Mouse (Mus musculus): Measurements from ENCODE around the gene Wfdc3.

Wfdc3 gene

DNA sequence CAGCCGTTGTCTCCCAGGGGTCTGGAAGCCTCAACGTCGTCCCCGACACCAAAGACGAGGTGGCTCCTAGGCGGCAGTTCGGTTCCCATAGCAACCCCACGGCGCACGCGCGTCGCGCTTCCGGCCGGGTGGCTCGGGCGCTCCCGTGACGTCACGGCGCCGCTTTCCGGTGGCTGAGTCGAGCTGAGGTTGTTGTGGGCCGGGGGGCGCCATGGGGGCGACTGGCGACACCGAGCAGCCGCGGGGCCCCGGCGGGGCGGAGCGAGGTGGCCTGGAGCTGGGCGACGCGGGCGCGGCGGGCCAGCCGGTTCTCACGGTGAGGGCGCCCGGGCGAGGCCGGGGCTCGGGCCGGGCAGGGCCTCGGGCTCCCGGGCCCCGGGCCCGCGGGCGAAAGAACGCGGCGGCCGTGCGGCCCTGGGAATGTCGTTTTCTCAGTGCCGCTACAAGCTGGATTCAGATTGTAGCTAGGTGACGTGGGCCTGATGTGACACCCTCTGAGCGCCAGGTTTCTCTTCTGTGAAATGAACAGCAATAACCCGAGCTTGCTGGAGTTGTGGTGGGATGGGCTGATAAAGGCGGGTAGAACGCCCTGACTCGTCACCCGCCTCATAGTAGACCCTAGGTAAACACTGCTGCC is at the start of gene Wfdc3, which contains the start of gene Dnttip1:
TSS of gene Wfdc3 (minus strand) at position 89 of the 637 bp plus-strand sequence.
TSS of gene Dnttip1 (plus strand) at position 141 of the 637 bp plus-strand sequence.
- POLR2A ChIA-PET = interaction anchor here (0.5 to 2.5 kb wide), 21 partner anchors 9 to 303 kb away, joined by 3 to 11 read pairs (median 4); partner anchors contain the start of genes Ube2c (in 2 of the 4), Acot8 (in 1 of the 4), Zswim1 (in 1 of the 4) and Zswim3 (in 1 of the 4)
- CTCF ChIA-PET = interaction anchor here (0.6 to 1.2 kb wide), 6 partner anchors 9 to 120 kb away, joined by 3 to 4 read pairs (median 4); no protein-coding TSS in a partner anchor

DNA sequence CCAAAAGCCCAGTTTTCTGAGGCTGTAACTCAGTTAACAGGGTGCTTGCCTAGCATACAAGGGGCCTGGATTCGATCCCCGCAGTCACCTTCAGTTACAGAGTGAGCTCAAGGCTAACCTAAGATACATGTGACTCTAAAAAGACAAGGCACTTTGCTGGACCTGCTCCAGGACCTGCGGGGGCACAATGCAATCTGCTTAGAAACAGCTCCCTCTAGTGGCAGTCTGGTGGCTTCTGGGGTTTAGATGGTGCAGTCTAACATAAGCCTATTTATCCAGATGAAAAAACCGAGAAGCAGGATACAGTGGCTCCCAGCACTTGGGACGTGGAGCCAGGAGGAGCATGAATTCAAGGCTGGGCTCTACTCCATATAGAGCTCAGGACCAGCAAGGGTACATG is 48.6 kb upstream of the Wfdc3 start:
- CTCF ChIA-PET = interaction anchor here (0.5 to 6.8 kb wide), 101 partner anchors 9 to 1599 kb away, joined by 3 to 91 read pairs (median 5); partner anchors contain the start of genes Acot8 (in 4 of the 4), Snx21 (in 4 of the 4), Zswim3 (in 4 of the 4) and Ctsa (in 3 of the 4)
- POLR2A ChIA-PET = interaction anchor here (0.6 to 24.1 kb wide), 64 partner anchors 9 to 271 kb away, joined by 3 to 694 read pairs (median 5); partner anchors contain the start of genes Acot8 (in 4 of the 4), Zswim3 (in 4 of the 4), Snx21 (in 3 of the 4) and Ube2c (in 3 of the 4)

DNA sequence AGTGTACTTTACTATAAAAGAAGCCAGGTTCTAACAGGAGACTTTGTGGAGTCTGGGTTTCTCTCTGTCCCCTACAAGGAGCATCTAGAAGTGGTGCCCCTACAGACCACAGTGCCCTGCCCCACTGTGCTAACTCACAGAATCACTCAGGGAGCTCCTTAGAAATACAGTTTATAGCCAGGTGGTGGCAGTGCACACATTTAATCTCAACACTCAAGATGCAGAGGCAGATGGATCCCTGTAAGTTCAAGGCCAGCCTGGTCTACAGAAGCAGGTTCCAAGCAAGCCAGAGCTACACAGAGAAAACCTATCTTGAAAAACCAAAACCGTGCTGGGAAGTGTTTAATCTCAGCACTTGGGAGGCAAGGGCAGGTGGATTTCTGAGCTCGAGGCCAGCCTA is 48.0 kb upstream of the Wfdc3 start:
- POLR2A ChIA-PET = interaction anchor here (0.5 to 24.1 kb wide), 70 partner anchors 8 to 1729 kb away, joined by 3 to 694 read pairs (median 5); partner anchors contain the start of genes Acot8 (in 4 of the 4), Zswim3 (in 4 of the 4), Snx21 (in 3 of the 4) and Ube2c (in 3 of the 4)

DNA sequence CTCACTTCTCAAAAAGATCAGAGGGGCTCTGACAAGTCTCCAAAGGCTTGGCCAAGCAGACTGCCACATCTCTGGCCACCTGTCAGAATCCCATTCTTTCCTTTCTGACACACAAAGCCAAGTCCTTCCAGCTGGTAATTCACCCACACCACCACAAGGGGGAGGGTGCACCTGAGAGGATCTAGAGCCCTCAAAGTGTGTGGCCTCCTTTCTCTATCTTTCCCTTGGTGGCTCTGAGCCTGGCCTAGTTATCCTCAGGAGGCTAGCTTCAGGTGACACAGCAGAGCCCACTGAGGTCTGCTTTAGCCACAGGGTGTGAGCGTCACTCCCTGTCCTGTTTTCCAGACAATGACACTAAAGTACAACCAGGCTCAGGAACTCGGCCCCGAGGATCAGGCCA is 47.5 kb upstream of the Wfdc3 start:
- ChIA-PET POLR2A (interaction anchor here (0.5 to 24.1 kb wide), 59 partner anchors 8 to 1730 kb away, joined by 3 to 694 read pairs (median 5); partner anchors contain the start of genes Acot8 (in 4 of the 4), Zswim3 (in 4 of the 4), Snx21 (in 3 of the 4) and Ube2c (in 3 of the 4)), CTCF (interaction anchor here (0.6 to 6.8 kb wide), 90 partner anchors 8 to 507 kb away, joined by 3 to 91 read pairs (median 5); partner anchors contain the start of genes Acot8 (in 4 of the 4), Zswim1 (in 4 of the 4), Zswim3 (in 4 of the 4) and Ctsa (in 3 of the 4))

More for the DNA sequence above, 48.0 kb upstream of the Wfdc3 start:
- CTCF ChIA-PET = interaction anchor here (0.5 to 6.8 kb wide), 114 partner anchors 8 to 1600 kb away, joined by 3 to 91 read pairs (median 5); partner anchors contain the start of genes Acot8 (in 4 of the 4), Snx21 (in 4 of the 4), Zswim1 (in 4 of the 4) and Zswim3 (in 4 of the 4)

DNA sequence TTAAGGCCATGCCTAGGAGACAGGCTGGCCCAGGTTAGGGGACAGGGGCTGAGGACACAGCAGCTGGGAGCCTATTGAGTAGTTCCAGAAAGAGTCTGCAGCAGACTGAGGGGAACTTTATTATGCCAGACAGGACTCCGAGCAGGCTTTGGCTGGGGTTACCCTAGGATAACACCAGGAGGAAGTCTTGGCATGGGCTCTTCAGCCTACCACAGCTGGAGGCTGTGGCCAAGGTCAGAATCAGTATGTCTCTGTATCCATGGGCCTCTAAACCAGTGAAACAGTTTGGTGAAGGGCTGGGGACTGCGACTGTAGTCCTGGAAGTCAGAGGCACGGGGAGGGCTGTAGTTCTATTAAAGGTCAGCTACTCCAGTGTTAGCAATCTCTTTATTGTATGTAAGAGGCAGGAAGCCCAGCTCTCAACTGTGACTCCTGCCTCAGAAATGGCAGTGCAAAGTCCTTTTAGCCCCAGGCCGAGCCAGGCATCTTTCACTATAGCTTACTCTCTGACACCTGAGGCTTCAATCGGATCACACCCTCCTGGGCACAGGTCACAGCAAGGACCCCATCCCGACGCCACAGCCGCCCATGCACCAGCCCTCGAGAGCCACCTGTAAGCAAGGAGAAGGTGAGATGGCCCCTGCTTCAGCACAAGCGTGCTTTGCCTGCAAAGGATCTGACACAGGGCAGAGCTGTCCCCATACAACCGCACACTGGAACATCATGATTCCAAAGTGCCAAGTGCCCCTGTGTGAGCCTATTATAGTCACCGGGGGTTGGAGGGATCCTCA is 46.9 kb upstream of the Wfdc3 start:
- POLR2A ChIA-PET = interaction anchor here in 3 of 4 experiments (0.6 to 24.1 kb wide), 42 partner anchors 8 to 1066 kb away, joined by 3 to 694 read pairs (median 8); partner anchors contain the start of genes Acot8 (in 3 of the 3), Snx21 (in 3 of the 3), Ube2c (in 3 of the 3) and Zswim1 (in 3 of the 3)
- CTCF ChIA-PET = interaction anchor here (0.6 to 6.8 kb wide), 60 partner anchors 8 to 508 kb away, joined by 3 to 91 read pairs (median 6); partner anchors contain the start of genes Acot8 (in 4 of the 4), Zswim1 (in 4 of the 4), Zswim3 (in 4 of the 4) and Snx21 (in 3 of the 4)

DNA sequence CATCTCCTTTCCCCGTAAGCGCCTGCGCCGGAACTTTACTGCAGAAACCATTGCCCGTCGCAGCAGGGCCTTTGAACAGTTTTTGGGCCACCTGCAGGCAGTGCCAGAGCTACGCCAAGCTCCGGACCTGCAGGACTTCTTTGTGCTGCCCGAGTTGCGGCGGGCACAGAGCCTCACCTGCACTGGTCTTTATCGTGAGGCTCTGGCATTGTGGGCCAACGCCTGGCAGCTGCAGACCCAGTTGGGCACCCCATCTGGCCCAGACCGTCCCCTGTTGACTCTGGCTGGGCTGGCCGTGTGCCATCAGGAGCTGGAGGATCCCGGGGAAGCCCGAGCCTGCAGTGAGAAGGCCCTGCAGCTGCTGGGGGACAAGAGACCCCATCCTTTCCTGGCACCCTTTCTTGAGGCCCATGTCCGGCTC is 46.1 kb upstream of the Wfdc3 start:
- ChIA-PET CTCF (interaction anchor here in 3 of 4 experiments (0.5 to 6.8 kb wide), 13 partner anchors 7 to 375 kb away, joined by 3 to 91 read pairs (median 4); partner anchors contain the start of genes Snx21 (in 2 of the 3), Acot8 (in 1 of the 3), Zswim1 (in 1 of the 3) and Zswim3 (in 1 of the 3)), POLR2A (interaction anchor here in 3 of 4 experiments (1.0 to 24.1 kb wide), 16 partner anchors 7 to 122 kb away, joined by 3 to 694 read pairs (median 16); partner anchors contain the start of genes Acot8 (in 2 of the 3), Zswim1 (in 2 of the 3), Zswim3 (in 2 of the 3) and Ctsa (in 1 of the 3))

DNA sequence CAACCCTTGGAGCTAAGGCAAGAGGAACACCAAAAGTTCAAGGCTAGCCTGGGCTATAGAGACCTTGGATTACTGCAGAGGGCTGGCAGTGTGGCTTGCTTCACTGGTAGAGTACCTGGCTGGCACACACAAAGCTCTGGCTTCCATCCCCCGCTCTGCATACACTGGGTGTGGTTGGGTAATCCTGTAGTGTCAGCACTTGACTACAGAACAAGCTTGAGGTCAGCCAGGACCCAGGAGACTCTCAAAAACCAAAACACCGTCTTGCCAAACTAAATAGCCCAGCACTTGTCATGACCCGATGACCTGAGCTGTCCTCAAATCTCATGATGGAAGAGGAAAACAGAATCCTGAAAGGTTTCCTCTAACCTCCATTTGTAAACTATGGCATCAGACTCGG is 44.7 kb upstream of the Wfdc3 start:
- ChIA-PET CTCF (interaction anchor here in 2 of 4 experiments (0.5 to 1.7 kb wide), 3 partner anchors 8 to 75 kb away, joined by 4 to 5 read pairs (median 4); no protein-coding TSS in a partner anchor), POLR2A (interaction anchor here in 2 of 4 experiments (1.7 to 24.1 kb wide), 8 partner anchors 11 to 45 kb away, joined by 4 to 694 read pairs (median 156); partner anchors contain the start of genes Acot8 (in 2 of the 2), Ctsa (in 2 of the 2), Neurl2 (in 2 of the 2) and Zswim1 (in 2 of the 2))

DNA sequence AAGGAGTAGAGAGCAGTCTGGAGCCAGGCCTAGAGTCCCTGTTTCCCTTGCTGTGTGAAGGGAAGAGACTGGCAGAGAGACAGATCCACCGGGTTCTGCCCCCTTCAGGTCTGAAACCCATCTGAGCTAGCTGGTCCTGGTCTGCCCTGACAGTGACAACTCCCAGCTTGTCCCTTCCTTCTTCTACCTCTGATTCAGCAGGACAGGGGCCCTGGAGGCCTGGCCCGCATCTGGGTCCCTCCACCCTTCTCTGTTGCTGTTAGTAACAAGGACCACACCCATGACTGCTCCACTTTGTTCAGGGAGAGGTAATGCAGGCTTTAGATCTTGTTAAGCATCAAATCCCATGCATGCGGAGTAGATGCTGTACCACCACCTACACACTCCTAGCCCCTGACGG is 42.7 kb upstream of the Wfdc3 start:
- CTCF ChIA-PET = interaction anchor here in 3 of 4 experiments (0.7 to 1.3 kb wide), 4 partner anchors 8 to 79 kb away, joined by 3 to 4 read pairs (median 3); partner anchors contain the start of gene Tnnc2 (in 1 of the 3)
- POLR2A ChIA-PET = interaction anchor here in 3 of 4 experiments (0.6 to 24.1 kb wide), 17 partner anchors 10 to 103 kb away, joined by 3 to 694 read pairs (median 7); partner anchors contain the start of genes Acot8 (in 3 of the 3), Zswim3 (in 3 of the 3), Ube2c (in 2 of the 3) and Zswim1 (in 2 of the 3)

DNA sequence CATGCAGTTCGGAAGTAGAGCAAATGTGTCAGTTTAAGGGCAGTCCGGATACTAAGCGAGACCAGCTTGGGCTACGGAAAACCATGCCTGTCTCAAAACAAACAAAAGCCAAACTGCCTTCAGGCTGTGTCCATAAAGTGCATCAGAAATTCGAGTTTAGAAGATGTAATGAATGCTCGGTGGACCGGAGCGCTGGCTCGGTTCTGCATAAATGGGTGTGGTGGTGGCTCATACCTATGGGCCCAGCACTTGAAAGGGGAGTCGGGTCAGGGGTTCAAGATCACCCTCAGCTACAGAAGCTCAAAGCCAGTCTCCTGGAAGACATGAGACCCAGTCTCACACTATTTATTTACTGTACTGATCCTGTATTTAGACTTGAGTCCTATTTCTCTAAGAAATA is 42.0 kb upstream of the Wfdc3 start:
- ChIA-PET CTCF (interaction anchor here in 1 of 4 experiments (0.9 kb wide), 1 partner anchor 11 kb away, joined by 3 read pairs; no protein-coding TSS in a partner anchor), POLR2A (interaction anchor here in 3 of 4 experiments (0.6 to 24.1 kb wide), 20 partner anchors 9 to 1580 kb away, joined by 3 to 694 read pairs (median 6); partner anchors contain the start of genes Acot8 (in 3 of the 3), Zswim3 (in 3 of the 3), Ube2c (in 2 of the 3) and Zswim1 (in 2 of the 3))

DNA sequence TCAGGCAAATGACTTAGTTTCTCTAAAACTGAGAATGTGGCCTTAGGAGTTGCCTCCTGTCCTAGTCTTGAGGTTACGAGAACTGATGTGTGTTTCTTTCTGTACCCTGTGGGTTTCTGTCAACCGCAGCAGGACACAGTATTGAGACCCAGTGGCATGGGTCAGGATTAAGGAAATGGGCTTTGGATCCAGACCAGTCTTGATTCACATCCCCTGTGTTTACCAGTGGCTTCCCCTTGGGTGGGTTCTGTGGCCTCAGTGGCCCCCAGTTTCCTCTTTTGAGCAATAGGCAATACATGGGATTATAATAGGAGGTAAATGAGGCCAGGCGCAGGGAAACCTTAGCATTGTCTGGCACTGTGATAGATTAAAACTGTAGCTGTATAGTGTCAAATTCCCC is 41.3 kb upstream of the Wfdc3 start:
- CTCF ChIA-PET = interaction anchor here in 3 of 4 experiments (0.9 to 5.3 kb wide), 5 partner anchors 7 to 18 kb away, joined by 3 to 91 read pairs (median 3); partner anchors contain the start of genes Acot8 (in 1 of the 3) and Zswim3 (in 1 of the 3)
- POLR2A ChIA-PET = interaction anchor here in 2 of 4 experiments (0.6 to 24.1 kb wide), 25 partner anchors 6 to 230 kb away, joined by 3 to 694 read pairs (median 10); partner anchors contain the start of genes Acot8 (in 2 of the 2), Ube2c (in 2 of the 2), Zswim1 (in 2 of the 2) and Zswim3 (in 2 of the 2)

DNA sequence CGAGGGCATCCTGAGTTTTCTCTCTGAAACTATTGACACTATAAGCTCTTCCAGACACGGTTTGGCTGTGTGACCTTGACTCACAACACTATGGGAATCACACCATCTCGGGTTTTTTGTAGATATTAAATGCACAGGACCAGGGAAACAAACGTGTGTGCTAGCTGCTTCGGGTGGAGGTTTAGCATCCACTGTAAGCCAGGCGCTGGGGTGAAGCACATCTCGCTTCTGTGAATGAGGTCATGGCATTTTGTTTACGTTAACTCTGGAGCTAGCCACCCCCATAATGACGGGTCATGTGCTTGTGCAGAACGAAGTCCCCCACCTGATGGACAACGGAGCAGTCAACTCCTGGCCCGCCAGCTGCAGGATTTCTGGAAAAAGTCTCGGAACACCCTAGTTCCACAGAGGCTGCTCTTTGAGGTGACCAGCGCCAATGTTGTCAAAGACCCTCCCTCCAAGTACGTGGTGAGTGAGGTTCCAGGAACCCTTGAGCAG is 40.7 kb upstream of the Wfdc3 start:
- CTCF ChIA-PET = interaction anchor here (0.6 to 5.3 kb wide), 14 partner anchors 7 to 81 kb away, joined by 3 to 91 read pairs (median 5); partner anchors contain the start of genes Acot8 (in 1 of the 4), Ube2c (in 1 of the 4) and Zswim3 (in 1 of the 4)
- POLR2A ChIA-PET = interaction anchor here (0.7 to 23.4 kb wide), 36 partner anchors 7 to 343 kb away, joined by 3 to 366 read pairs (median 6); partner anchors contain the start of genes Acot8 (in 2 of the 4), Sdc4 (in 2 of the 4), Ube2c (in 2 of the 4) and Zswim1 (in 2 of the 4)

DNA sequence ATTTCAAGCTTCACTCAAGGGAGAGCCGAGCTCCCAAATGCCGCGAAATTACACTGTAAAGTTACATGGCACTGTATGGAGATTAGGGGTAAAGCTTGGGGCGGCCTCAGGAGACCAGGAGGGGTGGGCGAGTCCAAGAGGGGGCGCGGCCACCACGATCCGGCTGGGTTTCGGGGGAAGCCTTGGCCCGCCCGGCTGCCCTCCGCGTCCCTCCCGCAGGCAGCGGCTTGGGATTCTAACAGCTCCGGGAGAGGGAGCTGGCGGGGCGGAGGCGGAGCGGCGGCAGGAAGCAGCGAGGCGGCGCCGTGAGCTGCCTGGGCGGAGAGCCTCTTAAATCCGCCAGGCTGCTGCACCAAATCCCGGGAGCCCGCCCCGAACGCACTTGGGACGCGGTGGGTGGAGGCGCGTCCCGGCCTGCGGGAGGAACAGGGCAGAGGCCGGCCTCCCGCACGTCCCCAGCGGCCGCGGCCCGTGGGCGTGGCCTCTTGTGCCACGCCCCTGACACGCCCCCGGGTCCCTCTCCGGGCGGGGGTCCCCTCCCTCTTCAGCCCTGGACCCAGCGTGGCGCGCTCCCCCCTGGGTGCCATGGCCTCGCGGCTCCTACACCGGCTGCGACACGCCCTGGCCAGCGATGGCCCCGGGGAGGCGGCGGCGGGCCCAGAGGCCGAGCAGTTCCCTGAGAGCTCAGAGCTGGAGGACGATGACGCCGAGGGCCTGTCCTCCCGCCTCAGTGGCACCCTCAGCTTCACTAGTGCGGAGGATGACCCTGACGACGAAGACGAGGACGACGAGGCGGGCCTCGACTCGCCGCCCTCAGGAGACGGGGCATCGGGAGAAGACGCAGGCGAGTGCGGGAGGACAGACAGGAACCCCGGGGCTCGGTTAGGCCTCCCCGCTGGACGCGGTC is 40.0 kb upstream of the Wfdc3 start, which contains the start of gene Snx21:
TSS of gene Snx21 (plus strand) at position 343 of the 907 bp plus-strand sequence.
- POLR2A ChIA-PET = interaction anchor here (0.7 to 23.4 kb wide), 48 partner anchors 8 to 342 kb away, joined by 3 to 366 read pairs (median 4); partner anchors contain the start of genes Acot8 (in 3 of the 4), Ube2c (in 3 of the 4), Zswim3 (in 3 of the 4) and Ctsa (in 2 of the 4)
- CTCF ChIA-PET = interaction anchor here (0.6 to 5.3 kb wide), 27 partner anchors 8 to 587 kb away, joined by 3 to 91 read pairs (median 4); partner anchors contain the start of genes Acot8 (in 1 of the 4), Ctsa (in 1 of the 4), Neurl2 (in 1 of the 4) and Ube2c (in 1 of the 4)

DNA sequence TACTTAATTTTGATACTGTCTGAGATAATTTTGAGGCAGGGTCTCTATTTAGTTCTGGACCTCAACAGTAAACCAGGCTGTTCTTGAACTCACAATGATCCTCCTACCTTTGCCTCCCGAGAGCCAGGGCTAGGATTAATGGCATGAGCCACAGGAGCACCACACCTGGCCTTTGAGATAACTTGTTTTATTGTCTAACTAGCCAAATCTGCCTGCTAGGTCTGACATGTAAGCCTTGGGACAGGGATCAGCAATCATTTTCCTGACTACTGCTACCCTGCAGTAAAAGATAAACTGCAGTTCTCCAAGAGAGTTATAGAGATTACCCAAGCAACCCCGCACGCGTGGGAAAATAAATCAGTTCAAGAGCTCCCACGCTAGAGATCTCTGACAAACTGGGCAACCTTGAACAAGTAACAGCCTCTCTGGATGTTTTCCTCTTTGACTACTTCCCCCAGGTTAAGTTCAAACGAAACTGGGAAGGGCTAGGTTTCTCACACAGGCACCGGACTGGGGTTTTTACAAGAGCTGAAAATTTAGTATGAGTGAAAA is 39.2 kb upstream of the Wfdc3 start:
- ChIA-PET POLR2A (interaction anchor here (0.6 to 23.4 kb wide), 41 partner anchors 8 to 115 kb away, joined by 3 to 366 read pairs (median 6); partner anchors contain the start of genes Acot8 (in 3 of the 4), Ube2c (in 3 of the 4), Zswim3 (in 3 of the 4) and Ctsa (in 2 of the 4)), CTCF (interaction anchor here (0.6 to 5.3 kb wide), 53 partner anchors 8 to 395 kb away, joined by 3 to 91 read pairs (median 4); partner anchors contain the start of genes Acot8 (in 2 of the 4), Ube2c (in 2 of the 4), Zswim3 (in 2 of the 4) and Ctsa (in 1 of the 4))
